Mouse (Mus musculus): ENCODE measurements around the gene Tcte1.

Tcte1 gene

GRCm38 (mm10) chr17:45585725-45586448, 62.7 kb downstream of the Tcte1 start:
- DNase-seq = peak; percentile 24

GRCm38 (mm10) chr17:45586449-45586837, 63.2 kb downstream of the Tcte1 start:
- peak; percentile 27 for DNase-seq

- peak; percentile 9 for DNase-seq
Observed at GRCm38 (mm10) chr17:45588370-45588769, 65.1 kb downstream of the Tcte1 start.

- DNase-seq = peak; percentile 37
Observed at GRCm38 (mm10) chr17:45589236-45589635, 66.0 kb downstream of the Tcte1 start.

- DNase-seq = peak; percentile 15
Observed at GRCm38 (mm10) chr17:45589844-45590243, 66.6 kb downstream of the Tcte1 start.

GRCm38 (mm10) chr17:45590410-45590809, 67.2 kb downstream of the Tcte1 start:
- DNase-seq = peak; percentile 13

GRCm38 (mm10) chr17:45591701-45592605, 68.7 kb downstream of the Tcte1 start:
- peak; percentile 45 for DNase-seq

Data from cerebellum, adult 11 months (tissue).